Mouse (Mus musculus) neural tube, embryonic 13.5 days (tissue): ENCODE data around the gene Bcdin3d. TPM values are rescaled to one million over a fixed set of nuclear protein-coding genes. Genes with fewer than 3 reads are reported as not detected.

Experiments
- ATAC-seq: fragments of 200-750 bp; cut with Nextera tagmentation; 2 replicates; pipeline ENCODE4 v1.8.0; 2017; ENCODE audit warnings: low read depth, mild to moderate bottlenecking, moderate TSS enrichment, moderate library complexity
- H3K27ac ChIP-seq: fragments of 300-500 bp; sonication (generic); replicated peaks from 2 replicates; pipeline ENCODE4 v1.5.1; 2015; ENCODE audit warnings: moderate library complexity, mild to moderate bottlenecking, inconsistent platforms
- H3K27me3 ChIP-seq: fragments of 300-500 bp; sonication (generic); 2 replicates; pipeline ENCODE4 v1.6.1; 2015; ENCODE audit warnings: mild to moderate bottlenecking, inconsistent platforms
- H3K36me3 ChIP-seq: fragments of 300-500 bp; sonication (generic); 2 replicates; pipeline ENCODE4 v1.6.1; 2015; ENCODE audit warnings: mild to moderate bottlenecking, inconsistent platforms
- H3K4me1 ChIP-seq: fragments of 300-500 bp; sonication (generic); replicated peaks from 2 replicates; pipeline ENCODE4 v1.6.1; 2015; ENCODE audit warnings: inconsistent platforms
- H3K4me2 ChIP-seq: fragments of 300-500 bp; sonication (generic); 2 replicates; pipeline ENCODE4 v1.6.1; 2015; ENCODE audit warnings: inconsistent platforms, mild to moderate bottlenecking, moderate library complexity
- H3K4me3 ChIP-seq: fragments of 300-500 bp; sonication (generic); 2 replicates; pipeline ENCODE4 v1.5.1; 2015; ENCODE audit warnings: mild to moderate bottlenecking, inconsistent platforms
- H3K9ac ChIP-seq: fragments of 300-500 bp; sonication (generic); 2 replicates; pipeline ENCODE4 v1.6.1; 2015; ENCODE audit warnings: moderate library complexity, mild to moderate bottlenecking, inconsistent platforms
- H3K9me3 ChIP-seq: fragments of 300-500 bp; sonication (generic); 2 replicates; pipeline ENCODE4 v1.6.1; 2016; ENCODE audit warnings: inconsistent platforms
- WGBS: fragments of 180-500 bp; shearing (Covaris S2); methylation state at CpG from one replicate; pipeline ENCODE4 v1.1.7; 2015; 5-methylcytosine and 5-hydroxymethylcytosine counted together
- polyA plus RNA-seq: library from polyadenylated mRNA; unstranded; fragments of >200 nt; fragmentation: Nextera tagmentation; extraction: Ambion mirVana; gene quantifications from 2 replicates; pipeline ENCODE4 v1.2.1, GENCODE M21; 2015

The Bcdin3d gene
- polyA plus RNA-seq, 1 experiment from 2014 or later: 19.6 TPM

GRCm38 (mm10) chr15:99501292-99502260 lies 27.0 kb upstream of the Bcdin3d start:
- 49% methylated on average over 20 of the region's 20 CpGs for WGBS
- H3K27ac ChIP-seq: peak overlapping the region; percentile 79
- H3K27me3 ChIP-seq: no peaks in the 10 kb centered on the region
- peaks cover 45% of the 10 kb centered on the region for H3K4me1 ChIP-seq
- no peaks in the 10 kb centered on the region for H3K9me3 ChIP-seq
- no peak overlapping the region for H3K4me3 ChIP-seq
- H3K9ac ChIP-seq: peak overlapping the region; percentile 38; the same call in 1 of the 2 replicates
- H3K4me2 ChIP-seq: peak overlapping the region; percentile 3; the same call in 1 of the 2 replicates
- peak; percentile 22; the same call in 1 of the 2 replicates for ATAC-seq
- no peaks in the 10 kb centered on the region for H3K36me3 ChIP-seq

- Histone ChIP-seq H3K27me3 (no peaks in the 10 kb centered on the region), H3K27ac (no peak overlapping the region), H3K4me1 (peaks cover 40% of the 10 kb centered on the region), H3K9ac (no peak overlapping the region), H3K4me3 (no peak overlapping the region), H3K9me3 (no peaks in the 10 kb centered on the region), H3K4me2 (no peak overlapping the region), H3K36me3 (no peaks in the 10 kb centered on the region)
- WGBS: 68% methylated on average over 5 of the region's 5 CpGs
- ATAC-seq: no peak
Observed at GRCm38 (mm10) chr15:99500320-99500719, 25.8 kb upstream of the Bcdin3d start.

- Histone ChIP-seq H3K27me3 (no peaks in the 10 kb centered on the region), H3K9ac (no peak overlapping the region), H3K4me1 (peaks cover 40% of the 10 kb centered on the region), H3K4me2 (no peak overlapping the region), H3K36me3 (no peaks in the 10 kb centered on the region), H3K9me3 (no peaks in the 10 kb centered on the region), H3K27ac (no peak overlapping the region), H3K4me3 (no peak overlapping the region)
- WGBS: 47% methylated on average over 6 of the region's 6 CpGs
- no peak for ATAC-seq
Observed at GRCm38 (mm10) chr15:99499726-99500125, 25.2 kb upstream of the Bcdin3d start.

- Histone ChIP-seq H3K27me3 (no peaks in the 10 kb centered on the region), H3K4me1 (peaks cover 40% of the 10 kb centered on the region), H3K4me3 (no peak overlapping the region), H3K9me3 (no peaks in the 10 kb centered on the region), H3K4me2 (no peak overlapping the region), H3K27ac (no peak overlapping the region), H3K9ac (no peak overlapping the region), H3K36me3 (no peaks in the 10 kb centered on the region)
- WGBS: 82% methylated on average over 4 of the region's 4 CpGs
- no peak for ATAC-seq
Observed at GRCm38 (mm10) chr15:99498781-99499180, 24.3 kb upstream of the Bcdin3d start.

GRCm38 (mm10) chr15:99498356-99498755 lies 23.8 kb upstream of the Bcdin3d start:
- ATAC-seq: no peak
- H3K27ac ChIP-seq: no peak overlapping the region
- no peaks in the 10 kb centered on the region for H3K27me3 ChIP-seq
- H3K36me3 ChIP-seq: no peaks in the 10 kb centered on the region
- no peaks in the 10 kb centered on the region for H3K9me3 ChIP-seq
- H3K9ac ChIP-seq: no peak overlapping the region
- 87% methylated on average over 4 of the region's 4 CpGs for WGBS
- peaks cover 39% of the 10 kb centered on the region for H3K4me1 ChIP-seq
- H3K4me3 ChIP-seq: no peak overlapping the region
- H3K4me2 ChIP-seq: no peak overlapping the region

GRCm38 (mm10) chr15:99497527-99498242 lies 23.2 kb upstream of the Bcdin3d start:
- Histone ChIP-seq H3K4me3 (no peak overlapping the region), H3K9me3 (no peaks in the 10 kb centered on the region), H3K4me1 (peaks cover 34% of the 10 kb centered on the region), H3K27me3 (no peaks in the 10 kb centered on the region), H3K27ac (no peak overlapping the region), H3K4me2 (no peak overlapping the region), H3K36me3 (no peaks in the 10 kb centered on the region), H3K9ac (0 out of 2 replicates have a peak overlapping the region, but pooled peaks have one; percentile 8)
- 53% methylated on average over 12 of the region's 12 CpGs for WGBS
- no peak for ATAC-seq

GRCm38 (mm10) chr15:99497061-99497460 lies 22.5 kb upstream of the Bcdin3d start:
- peak; percentile 81 for ATAC-seq
- 14% methylated on average over 4 of the region's 4 CpGs for WGBS
- H3K9ac ChIP-seq: 0 out of 2 replicates have a peak overlapping the region, but pooled peaks have one; percentile 8
- no peak overlapping the region for H3K4me2 ChIP-seq
- H3K27me3 ChIP-seq: no peaks in the 10 kb centered on the region
- peaks cover 28% of the 10 kb centered on the region for H3K4me1 ChIP-seq
- H3K9me3 ChIP-seq: no peaks in the 10 kb centered on the region
- no peak overlapping the region for H3K27ac ChIP-seq
- no peak overlapping the region for H3K4me3 ChIP-seq
- H3K36me3 ChIP-seq: no peaks in the 10 kb centered on the region

- Histone ChIP-seq H3K9me3 (no peaks in the 10 kb centered on the region), H3K4me3 (no peak overlapping the region), H3K4me2 (no peak overlapping the region), H3K4me1 (no peaks in the 10 kb centered on the region), H3K36me3 (no peaks in the 10 kb centered on the region), H3K27ac (no peak overlapping the region), H3K9ac (no peak overlapping the region), H3K27me3 (no peaks in the 10 kb centered on the region)
- no peak for ATAC-seq
- WGBS: 76% methylated on average over 6 of the region's 6 CpGs
Observed at GRCm38 (mm10) chr15:99484745-99485144, 10.2 kb upstream of the Bcdin3d start.

- 81% methylated on average over 1 of the region's 1 CpGs for WGBS
- no peak overlapping the region for H3K4me2 ChIP-seq
Observed at GRCm38 (mm10) chr15:99475814-99476213, 1.3 kb upstream of the Bcdin3d start.

GRCm38 (mm10) chr15:99473801-99474575 lies 542 bp downstream of the Bcdin3d start:
- H3K9ac ChIP-seq: peak overlapping the region; percentile 84
- peak; percentile 73 for ATAC-seq
- H3K4me1 ChIP-seq: peaks cover 28% of the 10 kb centered on the region
- H3K27ac ChIP-seq: peak overlapping the region; percentile 88
- 6% methylated on average over 38 of the region's 38 CpGs for WGBS
- H3K9me3 ChIP-seq: no peaks in the 10 kb centered on the region
- peaks cover 16% of the 10 kb centered on the region for H3K36me3 ChIP-seq
- peak overlapping the region; percentile 68 for H3K4me2 ChIP-seq
- no peaks in the 10 kb centered on the region; the same call in 1 of the 2 replicates for H3K27me3 ChIP-seq
- H3K4me3 ChIP-seq: peak overlapping the region; percentile 64

More at GRCm38 (mm10) chr15:99475814-99476213, 1.3 kb upstream of the Bcdin3d start:
- Histone ChIP-seq H3K36me3 (no peaks in the 10 kb centered on the region), H3K4me3 (no peak overlapping the region), H3K27me3 (no peaks in the 10 kb centered on the region; the same call in 1 of the 2 replicates), H3K9me3 (no peaks in the 10 kb centered on the region), H3K27ac (no peak overlapping the region), H3K9ac (no peak overlapping the region), H3K4me1 (peaks cover 20% of the 10 kb centered on the region)
- ATAC-seq: no peak

GRCm38 (mm10) chr15:99472972-99473371 lies 1.6 kb downstream of the Bcdin3d start:
- no peak overlapping the region for H3K9ac ChIP-seq
- H3K36me3 ChIP-seq: peaks cover 23% of the 10 kb centered on the region
- H3K4me1 ChIP-seq: peaks cover 28% of the 10 kb centered on the region
- H3K4me2 ChIP-seq: peak overlapping the region; percentile 68; the same call in 1 of the 2 replicates
- no peaks in the 10 kb centered on the region; the same call in 1 of the 2 replicates for H3K27me3 ChIP-seq
- H3K9me3 ChIP-seq: no peaks in the 10 kb centered on the region
- H3K4me3 ChIP-seq: no peak overlapping the region
- H3K27ac ChIP-seq: no peak overlapping the region
- 92% methylated on average over 7 of the region's 7 CpGs for WGBS
- no peak for ATAC-seq
